10 mouse cellular contexts compared by ENCODE assay signal in genomic region chr4:108030888-108031501, GRCm38 (mm10).
DNase-seq lines count a peak whose midpoint lies in the region; ATAC-seq lines count a peak whose summit lies in the region.
"Had no signal": no experiment of that assay in that cellular context is flagged by ENCODE, and none has a peak within 500 bp of the region (broad histone marks: within the 10 kb centered on the region; RNA-seq: fewer than 3 reads in every experiment).

No protein-coding gene starts in this region.

- H3K36me3 ChIP-seq in kidney, embryonic 16.5 days (ENCODE audit: insufficient read depth, low read length) = no peaks in the 10 kb centered on the region
- H3K36me3 ChIP-seq in embryonic facial prominence, embryonic 11.5 days (replicated peaks; ENCODE audit: control insufficient read depth, insufficient read depth, low read depth, low read length) = no peaks in the 10 kb centered on the region
- H3K36me3 ChIP-seq in neural tube, embryonic 14.5 days (ENCODE audit: control insufficient read depth, insufficient read depth, low read length) = no peaks in the 10 kb centered on the region

- 3% methylated on average over 21 of the region's 22 CpGs for WGBS in kidney, embryonic 16.5 days
- 2% methylated on average over 22 of the region's 22 CpGs for WGBS in embryonic facial prominence, embryonic 11.5 days
- 3% methylated on average over 22 of the region's 22 CpGs for WGBS in neural tube, embryonic 14.5 days

- peak overlapping the region; percentile 99 for H3K4me2 ChIP-seq in kidney, embryonic 16.5 days (replicated peaks; ENCODE audit: low read depth, low read length)
- peak overlapping the region; percentile 98 for H3K4me2 ChIP-seq in embryonic facial prominence, embryonic 11.5 days (ENCODE audit: low read depth, low read length)
- H3K4me2 ChIP-seq in neural tube, embryonic 14.5 days (ENCODE audit: low read depth, low read length) = peak overlapping the region; percentile 98

- peak overlapping the region; percentile 67 for H3K9ac ChIP-seq in kidney, embryonic 16.5 days (replicated peaks; ENCODE audit: low read length)
- no peak overlapping the region; the same call in 1 of the 2 replicates for H3K9ac ChIP-seq in embryonic facial prominence, embryonic 11.5 days (replicated peaks; ENCODE audit: low read length)
- H3K9ac ChIP-seq in neural tube, embryonic 14.5 days (replicated peaks; ENCODE audit: low read depth, low read length) = peak overlapping the region; percentile 39

- no peak overlapping the region for H3K27ac ChIP-seq in kidney, embryonic 16.5 days (ENCODE audit: low read length)
- H3K27ac ChIP-seq in embryonic facial prominence, embryonic 11.5 days (replicated peaks; ENCODE audit: low read depth, low read length) = no peak overlapping the region
- no peak overlapping the region for H3K27ac ChIP-seq in neural tube, embryonic 14.5 days (ENCODE audit: low read depth, low read length)
- H3K27ac ChIP-seq: macrophage had no signal

- ATAC-seq in kidney, embryonic 16.5 days (ENCODE audit: low FRiP score, low TSS enrichment) = 0 out of 2 replicates have a peak, but pooled peaks have one; percentile 36
- no peak for ATAC-seq in embryonic facial prominence, embryonic 11.5 days (replicated peaks; ENCODE audit: insufficient number of reproducible peaks, low FRiP score, low TSS enrichment, low read depth)
- peak; percentile 35; the same call in 1 of the 2 replicates for ATAC-seq in neural tube, embryonic 14.5 days (ENCODE audit: low read depth)
- ATAC-seq: Patski had no signal

- H3K9me3 ChIP-seq in kidney, embryonic 16.5 days (ENCODE audit: low read length) = no peaks in the 10 kb centered on the region
- H3K9me3 ChIP-seq in embryonic facial prominence, embryonic 11.5 days (replicated peaks; ENCODE audit: control insufficient read depth, low read length) = no peaks in the 10 kb centered on the region
- no peaks in the 10 kb centered on the region for H3K9me3 ChIP-seq in neural tube, embryonic 14.5 days (ENCODE audit: control insufficient read depth, low read length)

- DNase-seq in kidney, adult 9 months = no peak
- peak; percentile 25 for DNase-seq in embryonic facial prominence, embryonic 11.5 days (ENCODE audit: low spot score)
- DNase-seq in kidney, postnatal 25 days = peak; percentile 19 to 67
- DNase-seq in frontal cortex, postnatal 36 days (ENCODE audit: low spot score in 2 of 2) = no peak
- DNase-seq in adrenal gland, postnatal 4 days (ENCODE audit: low spot score in 2 of 2) = no peak
- no peak for DNase-seq in layer of hippocampus, adult 9-11 months

- H3K27me3 ChIP-seq in kidney, embryonic 16.5 days (ENCODE audit: insufficient read depth, low read length) = peaks cover 36% of the 10 kb centered on the region
- H3K27me3 ChIP-seq in embryonic facial prominence, embryonic 11.5 days (ENCODE audit: control insufficient read depth, insufficient read depth, low read length) = peaks cover 20% of the 10 kb centered on the region
- peaks cover 27% of the 10 kb centered on the region for H3K27me3 ChIP-seq in neural tube, embryonic 14.5 days (ENCODE audit: control insufficient read depth, insufficient read depth, low read length)
- H3K27me3 ChIP-seq: Patski had no signal

- H3K4me3 ChIP-seq in kidney, embryonic 16.5 days (ENCODE audit: low read length) = peak overlapping the region; percentile 64
- peak overlapping the region; percentile 61 for H3K4me3 ChIP-seq in embryonic facial prominence, embryonic 11.5 days (ENCODE audit: low read depth, low read length)
- peak overlapping the region; percentile 40 for H3K4me3 ChIP-seq in neural tube, embryonic 14.5 days (ENCODE audit: low read depth, low read length)

- H3K4me1 ChIP-seq in kidney, embryonic 16.5 days (ENCODE audit: insufficient read depth, low read length) = peaks cover 19% of the 10 kb centered on the region
- H3K4me1 ChIP-seq in embryonic facial prominence, embryonic 11.5 days (ENCODE audit: control insufficient read depth, insufficient read depth, low read length) = peaks cover 5% of the 10 kb centered on the region; the same call in 1 of the 2 replicates
- peaks cover 10% of the 10 kb centered on the region for H3K4me1 ChIP-seq in neural tube, embryonic 14.5 days (ENCODE audit: control insufficient read depth, insufficient read depth, low read length)

Comparison
In these comparisons a context has a peak if more than half of its experiments do, and no peak if none do; other contexts are left out.
1. DNase-seq: peak in embryonic facial prominence, embryonic 11.5 days (single experiment) and kidney, postnatal 25 days (2 of 2); none in kidney, adult 9 months (single experiment), frontal cortex, postnatal 36 days (0 of 2), adrenal gland, postnatal 4 days (0 of 2) and layer of hippocampus, adult 9-11 months (single experiment).
2. Peak in every context shown above with its lines, with median percentiles within 50 percentile points of each other: H3K4me2 ChIP-seq and H3K4me3 ChIP-seq.